Mouse (Mus musculus): Measurements from ENCODE around the gene Plekhh3.

The Plekhh3 gene

DNA sequence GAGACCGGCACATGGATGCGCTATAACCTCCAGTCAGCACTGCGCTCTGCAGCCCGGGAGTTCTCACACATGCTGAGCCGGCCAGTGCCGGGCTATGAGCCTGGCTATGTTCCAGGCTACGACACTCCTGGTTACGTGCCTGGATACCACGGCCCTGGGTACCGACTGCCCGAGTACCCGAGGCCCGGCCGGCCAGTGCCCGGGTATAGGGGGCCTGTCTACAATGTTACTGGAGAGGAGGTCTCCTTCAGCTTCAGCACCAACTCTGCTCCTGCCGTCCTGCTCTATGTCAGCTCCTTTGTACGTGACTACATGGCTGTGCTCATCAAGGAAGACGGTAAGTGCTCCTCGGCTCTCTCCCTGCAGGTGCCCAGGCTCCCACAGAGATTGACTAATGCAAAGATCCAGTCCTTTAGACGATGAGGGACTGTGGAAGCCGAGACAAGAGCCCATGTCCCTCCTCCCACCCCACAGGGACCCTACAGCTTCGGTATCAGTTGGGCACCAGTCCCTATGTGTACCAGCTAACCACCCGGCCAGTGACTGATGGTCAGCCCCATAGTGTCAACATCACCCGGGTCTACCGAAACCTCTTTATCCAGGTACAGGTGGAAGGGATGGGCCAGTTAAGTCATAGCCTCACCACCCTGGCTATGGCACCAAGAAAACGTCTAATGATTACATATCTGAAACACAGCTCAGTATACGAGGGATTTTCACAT lies 15.5 kb upstream of the Plekhh3 start:
- DNase-seq (ENCODE audit: low read depth, low spot score): no peak

DNA sequence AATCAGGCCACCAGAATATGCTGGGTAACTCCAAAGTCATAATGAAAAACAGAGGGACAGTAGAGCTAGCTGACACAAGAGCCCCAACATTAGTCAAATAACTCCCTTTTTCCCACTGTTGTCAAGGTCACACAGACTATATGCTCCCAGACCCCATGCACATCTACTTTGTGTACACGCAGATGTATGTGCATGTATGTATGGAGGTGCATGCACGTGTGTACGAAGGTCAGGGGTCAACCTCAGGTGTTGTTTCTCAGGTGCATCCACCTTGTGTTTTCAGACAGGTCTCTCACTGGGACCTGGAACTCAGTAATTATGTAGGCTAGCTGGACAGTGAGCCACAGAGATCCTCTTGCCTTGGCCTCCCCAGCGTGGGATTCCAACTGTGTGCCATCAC lies 14.3 kb upstream of the Plekhh3 start:
- no peak for DNase-seq (ENCODE audit: low read depth, low spot score)

DNA sequence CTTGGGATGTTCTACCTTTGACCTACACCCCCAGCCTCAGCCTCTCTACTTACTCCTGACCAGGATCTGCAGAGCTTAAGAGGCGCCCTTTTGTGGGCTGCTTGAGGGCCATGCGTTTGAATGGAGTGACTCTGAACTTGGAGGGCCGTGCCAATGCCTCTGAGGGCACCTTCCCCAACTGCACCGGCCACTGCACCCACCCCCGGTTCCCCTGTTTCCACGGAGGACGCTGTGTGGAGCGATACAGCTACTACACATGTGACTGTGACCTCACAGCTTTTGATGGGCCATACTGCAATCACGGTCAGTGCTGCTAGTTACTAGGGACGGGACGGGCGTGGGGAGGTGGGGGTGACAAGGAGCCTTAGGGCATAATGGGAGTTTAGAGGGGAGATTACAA lies 13.8 kb upstream of the Plekhh3 start:
- DNase-seq (ENCODE audit: low read depth, low spot score): no peak

DNA sequence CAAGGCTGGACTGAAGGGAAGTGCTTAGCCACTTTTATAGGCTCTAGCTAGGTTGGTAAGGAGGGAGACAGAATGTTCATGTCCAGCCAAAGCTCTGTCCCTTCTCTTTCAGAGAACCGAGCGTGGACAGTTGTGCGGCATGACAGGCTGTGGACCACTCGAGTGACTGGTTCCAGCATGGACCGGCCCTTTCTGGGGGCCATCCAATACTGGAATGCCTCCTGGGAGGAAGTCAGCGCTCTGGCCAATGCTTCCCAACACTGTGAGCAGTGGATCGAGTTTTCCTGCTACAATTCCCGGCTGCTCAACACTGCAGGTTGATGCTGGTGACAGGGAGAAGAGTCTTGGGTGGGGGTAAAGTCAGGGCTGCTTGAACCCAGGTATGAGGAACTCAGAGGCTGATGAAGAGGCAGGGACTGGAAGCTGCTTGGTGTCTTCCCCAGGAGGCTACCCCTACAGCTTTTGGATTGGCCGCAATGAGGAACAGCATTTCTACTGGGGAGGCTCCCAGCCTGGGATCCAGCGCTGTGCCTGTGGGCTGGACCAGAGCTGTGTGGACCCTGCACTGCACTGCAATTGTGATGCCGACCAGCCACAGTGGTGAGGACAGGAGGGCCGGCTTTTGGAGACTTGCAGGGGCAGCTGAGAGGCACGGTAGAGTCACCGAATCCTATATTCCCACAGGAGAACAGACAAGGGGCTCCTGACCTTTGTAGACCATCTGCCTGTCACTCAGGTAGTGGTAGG lies 11.8 kb upstream of the Plekhh3 start:
- DNase-seq (ENCODE audit: low read depth, low spot score): no peak

DNA sequence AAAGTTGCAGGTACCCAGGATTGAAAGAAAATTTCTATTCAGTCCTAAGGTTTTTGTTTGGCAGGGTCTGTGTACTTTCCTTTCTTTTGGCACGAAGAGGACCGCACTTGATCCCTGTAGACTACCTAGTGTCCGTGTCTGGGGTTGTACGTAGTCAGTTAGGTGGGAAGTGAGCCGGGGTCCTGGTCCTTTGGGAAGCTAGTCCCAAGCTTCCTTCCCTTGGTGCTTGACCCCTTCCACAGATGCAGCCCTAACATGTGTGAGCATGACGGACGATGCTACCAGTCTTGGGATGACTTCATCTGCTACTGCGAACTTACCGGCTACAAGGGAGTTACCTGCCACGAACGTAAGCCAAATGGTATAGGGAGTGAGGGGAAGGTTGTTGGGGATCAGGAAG lies 10.8 kb upstream of the Plekhh3 start:
- DNase-seq (ENCODE audit: low read depth, low spot score): no peak

DNA sequence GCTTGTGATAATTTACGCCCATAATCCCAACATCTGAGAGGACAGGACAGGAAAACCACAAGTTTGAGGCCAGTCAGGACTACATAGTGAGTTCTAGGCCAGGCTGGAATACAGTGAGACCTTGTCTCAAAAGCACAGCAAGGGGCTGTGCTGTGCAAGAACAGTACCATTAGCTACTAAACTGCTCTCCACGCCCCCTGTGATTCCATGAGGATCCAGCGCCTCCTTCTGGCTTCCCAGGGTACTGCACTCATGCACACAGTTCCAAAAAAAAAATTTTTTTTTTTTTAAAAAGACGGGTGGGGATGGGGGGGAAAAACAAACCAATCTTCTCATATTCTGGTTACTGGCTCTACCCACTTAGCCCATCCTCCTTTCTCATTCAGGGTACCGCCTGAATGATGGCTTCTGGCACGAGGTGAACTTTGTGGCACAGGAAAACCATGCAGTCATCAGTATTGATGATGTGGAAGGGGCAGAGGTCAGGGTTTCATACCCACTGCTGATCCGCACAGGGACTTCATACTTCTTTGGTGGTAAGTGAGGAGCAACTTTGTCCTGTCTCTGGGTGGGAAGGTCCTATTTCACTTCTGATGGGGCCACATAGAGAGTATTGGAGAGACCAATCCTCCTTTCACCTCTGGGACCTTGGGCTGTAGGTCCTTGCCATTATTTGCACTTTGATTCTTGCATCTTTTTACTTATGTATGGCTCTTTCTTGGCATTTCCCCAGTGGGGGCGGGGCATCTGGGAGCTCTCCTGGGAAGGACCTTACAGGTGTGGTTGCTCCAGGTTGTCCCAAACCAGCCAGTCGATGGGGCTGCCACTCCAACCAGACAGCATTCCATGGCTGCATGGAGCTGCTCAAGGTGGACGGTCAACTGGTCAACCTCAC lies 9.9 kb upstream of the Plekhh3 start:
- no peak for DNase-seq (ENCODE audit: low read depth, low spot score)

DNA sequence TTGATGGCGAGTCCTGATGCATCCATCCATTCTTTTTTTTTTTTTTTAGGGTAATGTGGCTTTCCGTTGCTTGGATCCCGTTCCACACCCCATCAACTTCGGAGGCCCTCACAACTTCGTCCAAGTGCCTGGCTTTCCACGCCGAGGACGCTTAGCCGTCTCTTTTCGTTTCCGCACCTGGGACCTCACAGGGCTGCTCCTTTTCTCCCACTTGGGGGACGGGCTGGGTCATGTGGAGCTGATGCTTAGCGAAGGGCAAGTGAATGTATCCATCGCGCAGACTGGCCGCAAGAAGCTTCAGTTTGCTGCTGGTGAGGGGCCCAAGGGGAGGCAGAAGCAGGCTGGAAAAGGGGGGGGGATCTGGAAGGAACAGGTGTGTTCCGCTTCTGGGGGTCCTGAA lies 9.1 kb upstream of the Plekhh3 start:
- DNase-seq (ENCODE audit: low read depth, low spot score): no peak

DNA sequence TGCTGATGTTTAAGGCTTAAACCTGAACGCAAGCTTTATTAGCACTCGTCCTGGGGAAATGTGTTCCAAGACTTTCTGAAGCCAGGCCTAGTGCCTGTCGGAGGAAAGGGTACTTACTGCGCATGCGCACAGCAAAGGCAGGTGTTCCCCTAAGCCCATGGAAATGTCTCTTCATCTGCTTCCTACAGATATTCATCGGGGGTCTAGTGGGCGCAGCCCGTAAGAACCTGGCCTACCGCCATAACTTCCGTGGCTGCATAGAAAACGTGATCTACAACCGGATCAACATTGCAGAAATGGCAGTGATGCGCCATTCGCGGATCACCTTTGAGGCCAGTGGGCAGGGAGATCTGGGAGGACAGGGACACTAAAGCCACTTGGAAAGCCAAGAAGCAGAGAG lies 8.2 kb upstream of the Plekhh3 start:
- no peak for DNase-seq (ENCODE audit: low read depth, low spot score)

DNA sequence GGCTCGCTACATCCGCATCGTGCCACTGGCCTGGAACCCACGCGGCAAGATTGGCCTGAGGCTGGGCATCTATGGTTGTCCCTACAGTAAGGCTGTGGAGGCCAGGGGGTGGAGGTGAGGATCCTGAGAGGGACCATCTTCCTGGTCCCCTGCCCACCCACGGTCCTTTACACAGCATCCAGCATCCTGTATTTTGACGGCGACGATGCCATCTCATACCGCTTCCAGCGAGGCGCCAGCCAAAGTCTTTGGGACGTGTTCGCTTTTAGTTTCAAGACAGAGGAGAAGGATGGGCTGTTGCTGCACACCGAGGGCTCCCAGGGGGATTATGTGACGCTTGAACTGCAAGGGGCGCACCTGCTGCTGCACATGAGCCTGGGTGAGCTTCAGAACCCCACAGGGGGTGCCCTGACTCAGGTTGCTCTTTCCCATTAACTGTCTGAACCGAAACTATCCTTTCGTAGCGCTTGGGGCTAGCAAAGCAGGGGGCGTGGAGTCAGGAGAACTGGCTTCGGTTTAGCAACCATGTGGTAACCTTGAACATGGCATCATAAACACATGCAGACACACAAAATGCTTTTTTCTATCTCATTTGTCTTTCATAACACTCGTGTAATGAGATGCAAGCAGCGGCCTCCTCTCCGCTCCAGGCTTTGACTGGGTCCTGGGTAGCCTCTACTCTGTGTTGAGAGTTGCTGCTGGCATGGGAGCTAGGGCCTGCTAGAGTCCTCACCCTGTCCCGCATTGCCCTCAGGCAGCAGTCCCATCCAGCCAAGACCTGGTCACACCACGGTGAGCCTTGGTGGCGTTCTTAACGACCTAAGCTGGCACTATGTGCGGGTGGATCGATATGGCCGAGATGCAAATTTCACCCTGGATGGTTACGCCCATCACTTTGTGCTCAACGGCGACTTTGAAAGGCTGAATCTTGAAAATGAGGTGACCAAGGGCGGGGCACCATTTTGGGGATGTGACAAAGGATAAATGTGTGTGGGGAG lies 7.2 kb upstream of the Plekhh3 start:
- DNase-seq (ENCODE audit: low read depth, low spot score): no peak

DNA sequence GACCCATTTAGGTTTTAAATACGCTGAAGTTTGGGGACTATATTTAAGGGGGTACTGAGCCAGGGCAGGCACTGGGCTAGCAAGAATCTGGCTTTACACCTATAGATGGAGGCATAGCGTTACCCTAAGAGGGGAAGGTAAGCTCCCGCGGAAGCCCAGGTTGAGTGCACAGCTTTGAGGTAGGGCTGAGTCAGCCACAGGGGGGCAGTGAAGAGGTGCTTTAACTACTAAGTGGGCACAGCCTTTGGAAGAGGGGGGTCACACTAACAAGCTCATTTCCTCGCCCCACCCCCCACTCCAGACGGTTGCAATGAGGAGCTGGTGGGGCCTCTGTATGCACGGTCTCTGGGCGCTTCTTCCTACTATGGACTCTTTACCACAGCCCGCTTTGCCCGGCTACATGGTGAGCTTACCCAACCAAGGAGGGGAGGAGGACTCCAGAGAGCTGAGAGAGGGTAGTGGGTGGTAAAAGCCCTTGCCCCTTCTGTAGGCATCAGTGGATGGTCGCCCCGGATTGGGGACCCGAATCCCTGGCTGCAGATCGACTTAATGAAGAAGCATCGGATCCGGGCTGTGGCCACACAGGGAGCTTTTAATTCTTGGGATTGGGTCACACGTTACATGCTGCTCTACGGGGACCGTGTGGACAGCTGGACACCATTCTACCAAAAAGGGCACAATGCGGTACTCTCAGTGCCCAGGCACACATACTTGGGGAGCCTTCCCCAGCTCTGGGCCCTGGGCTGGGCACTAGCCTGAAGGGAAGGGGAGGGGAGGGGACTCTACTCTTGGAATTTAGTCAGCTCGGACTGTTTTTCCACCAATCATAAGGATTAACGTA lies 6.0 kb upstream of the Plekhh3 start:
- no peak for DNase-seq (ENCODE audit: low read depth, low spot score)

DNA sequence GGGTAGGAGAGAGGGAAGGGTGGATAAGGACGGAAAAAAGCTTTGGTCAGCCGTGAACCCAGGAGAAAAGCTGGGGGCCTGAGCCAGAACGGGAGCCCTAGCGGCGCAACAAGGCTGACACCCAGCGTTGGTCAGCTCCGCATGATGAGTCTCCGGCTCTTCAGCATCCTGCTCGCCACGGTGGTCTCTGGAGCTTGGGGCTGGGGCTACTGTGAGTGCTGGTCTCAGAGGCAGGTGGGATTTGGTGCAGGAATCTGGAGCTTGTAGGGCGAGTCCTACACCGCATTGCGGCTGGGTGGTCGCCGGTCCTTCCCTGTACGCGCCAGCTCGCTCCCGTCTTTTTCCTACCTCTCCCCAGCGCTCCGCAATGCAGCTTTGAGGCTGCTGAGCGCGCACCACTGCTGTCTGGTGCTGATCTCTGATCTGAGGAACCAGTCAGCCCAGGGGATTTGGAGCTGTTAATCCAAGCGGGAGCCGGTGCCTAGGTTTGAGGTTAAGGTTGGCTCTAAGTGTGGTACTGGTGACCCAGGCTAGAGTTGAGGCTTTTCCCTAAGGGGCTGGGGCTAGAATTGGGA lies 5.1 kb upstream of the Plekhh3 start:
- no peak for DNase-seq (ENCODE audit: low read depth, low spot score)

DNA sequence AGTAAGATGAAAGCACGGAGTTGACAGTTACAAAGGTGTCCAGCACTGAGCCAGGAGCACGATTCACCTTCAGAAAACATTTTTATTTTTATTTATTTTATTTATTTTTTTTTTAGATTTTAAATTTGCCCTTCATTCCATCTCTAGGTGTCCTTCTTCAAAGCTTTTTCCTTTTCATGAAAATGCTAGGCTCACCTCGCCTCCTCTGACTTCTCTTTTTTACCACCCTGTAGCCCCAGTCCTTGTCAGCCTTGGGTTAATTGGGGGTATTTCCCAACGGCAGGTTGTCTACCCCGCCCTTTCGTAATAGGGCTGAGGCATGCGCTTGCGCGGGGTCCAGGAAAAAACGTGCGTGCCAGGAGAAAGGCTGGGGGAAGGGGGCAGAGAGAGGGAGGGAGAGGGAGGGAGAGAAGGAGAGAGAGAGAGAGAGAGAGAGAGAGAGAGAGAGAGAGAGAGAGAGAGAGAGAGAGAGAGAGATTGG lies 4.5 kb upstream of the Plekhh3 start:
- DNase-seq (ENCODE audit: low read depth, low spot score): no peak

DNA sequence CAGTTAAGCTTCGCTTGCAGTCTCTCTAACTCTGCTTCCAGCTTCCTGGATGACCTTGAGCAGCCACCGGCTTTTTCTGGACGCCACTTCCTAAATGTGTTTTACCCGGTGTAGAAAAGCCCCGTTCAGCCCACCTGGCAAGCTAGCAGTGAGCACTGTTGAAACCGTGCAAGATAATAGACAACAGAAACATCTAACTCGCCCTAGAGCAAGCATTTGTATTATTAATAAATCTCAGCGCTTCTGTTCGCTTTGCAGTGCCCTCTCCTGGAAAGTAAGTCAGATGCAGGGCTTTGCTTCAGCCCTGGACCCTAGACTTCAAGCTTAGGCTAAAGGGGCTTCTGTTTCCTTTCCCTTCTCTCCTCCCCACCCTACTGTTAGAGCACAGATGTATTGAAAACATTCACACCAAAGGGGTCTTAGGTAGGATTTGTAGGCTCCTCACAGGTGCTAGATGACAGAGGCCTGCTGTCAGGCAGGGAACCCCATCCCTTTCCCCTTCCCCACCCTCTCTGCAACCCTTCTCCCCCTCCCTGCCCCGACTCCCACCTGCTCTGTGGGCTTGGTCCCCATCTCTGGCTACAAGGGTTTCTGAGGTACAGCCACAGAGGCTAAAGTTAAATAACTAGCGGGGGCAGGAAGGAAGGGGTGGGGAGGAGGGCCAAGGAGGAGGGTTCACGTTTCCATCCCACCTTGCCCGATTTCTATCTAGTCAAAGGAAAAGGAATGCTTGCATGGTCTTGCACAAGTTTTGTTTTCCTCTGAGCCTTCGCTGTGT lies 3.9 kb upstream of the Plekhh3 start, which contains the start of gene Ccr10:
Gene Ccr10 (minus strand): TSS at position 593 of the 778 bp plus-strand sequence.
- no peak for DNase-seq (ENCODE audit: low read depth, low spot score)

DNA sequence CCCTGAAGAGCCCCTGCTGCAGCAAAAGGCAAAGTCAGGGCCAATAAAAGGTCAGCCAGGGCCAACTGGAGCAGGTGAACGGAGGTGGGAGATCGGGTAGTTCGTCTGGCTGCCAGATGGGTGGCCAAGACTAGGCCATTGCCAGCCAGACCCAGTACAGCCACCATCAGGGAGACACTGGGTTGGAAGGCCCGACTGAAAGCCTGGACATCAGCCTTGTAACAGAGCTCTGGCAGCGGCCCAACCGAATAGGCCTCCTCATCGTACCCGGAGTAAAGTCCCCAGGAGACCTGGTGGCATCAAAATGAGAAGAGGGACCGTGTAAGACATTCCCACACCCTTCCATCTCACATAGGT lies 3.2 kb upstream of the Plekhh3 start:
- no peak for DNase-seq (ENCODE audit: low read depth, low spot score)

DNA sequence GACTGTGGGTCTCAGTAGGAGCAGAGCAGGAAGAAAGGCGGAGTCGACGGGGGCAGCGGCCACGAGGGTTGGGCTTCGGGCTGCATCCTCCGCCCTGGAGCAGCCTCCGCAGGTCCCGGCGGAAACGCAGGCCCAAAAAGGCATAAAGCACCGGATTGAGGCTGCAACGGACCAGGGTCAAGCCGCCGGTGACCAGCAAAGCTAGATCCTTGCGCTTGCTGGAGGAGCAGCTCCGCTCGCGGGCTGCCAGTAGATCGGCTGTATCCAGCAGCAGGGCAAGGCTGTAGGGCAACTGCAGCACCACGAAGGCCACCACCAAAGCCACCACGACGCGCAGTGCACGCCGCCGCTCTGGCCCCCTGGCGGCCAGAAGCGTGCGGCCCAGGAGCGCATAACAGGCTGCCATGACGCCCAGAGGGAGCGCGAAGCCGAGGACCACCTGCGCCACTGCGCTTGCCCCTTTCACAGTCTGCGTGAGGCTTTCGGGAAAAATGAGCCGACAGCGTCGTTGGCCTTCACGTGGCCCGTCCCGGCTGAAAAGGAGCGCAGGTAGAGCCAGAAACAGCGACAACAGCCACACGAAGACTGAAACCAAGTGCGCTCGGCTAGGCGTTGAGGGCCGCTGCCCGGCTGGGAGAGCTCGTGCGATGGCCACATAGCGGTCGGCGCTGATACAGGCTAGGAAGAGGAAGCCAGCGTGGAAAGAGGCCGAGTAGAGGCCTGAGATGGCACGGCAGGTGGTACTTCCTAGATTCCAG lies 2.7 kb upstream of the Plekhh3 start:
- DNase-seq (ENCODE audit: low read depth, low spot score): no peak

DNA sequence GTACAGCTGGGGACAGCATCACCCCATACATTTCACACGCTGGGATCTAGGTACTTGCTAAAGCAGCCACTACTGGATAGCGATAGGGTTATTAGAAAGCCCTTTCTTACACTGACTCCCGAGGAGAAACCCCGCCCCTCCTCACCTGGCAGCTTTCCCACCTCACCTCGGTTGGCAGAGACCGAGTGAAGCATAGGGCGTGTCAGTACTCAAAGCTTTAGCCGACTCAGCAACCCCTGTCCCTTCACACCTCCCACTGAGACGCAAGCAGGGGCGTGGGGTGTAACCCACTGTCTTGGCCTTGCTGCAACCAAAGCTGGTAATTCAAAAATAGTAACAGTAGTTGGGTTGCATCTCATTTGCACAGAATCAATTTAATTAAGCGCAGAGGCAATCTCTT lies 2.0 kb upstream of the Plekhh3 start:
- no peak for DNase-seq (ENCODE audit: low read depth, low spot score)

DNA sequence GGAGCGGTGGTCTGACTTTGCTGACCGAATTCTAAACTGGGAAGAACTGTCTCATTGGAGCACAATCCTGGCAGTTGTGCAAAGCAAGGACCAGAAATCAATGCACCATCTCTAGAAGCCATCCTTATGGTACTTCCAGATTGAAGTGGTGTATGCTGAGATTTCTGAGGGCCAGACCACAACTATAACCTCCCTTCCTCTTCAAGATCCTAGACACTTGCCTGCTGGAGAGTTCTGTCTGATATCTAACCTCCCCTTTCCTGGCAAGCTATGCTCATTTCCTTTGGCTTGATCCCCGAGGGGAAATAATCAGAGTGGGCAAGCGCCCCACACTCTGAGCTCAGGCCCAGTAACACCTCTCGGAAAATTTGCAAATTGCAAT lies 1.3 kb upstream of the Plekhh3 start:
- DNase-seq (ENCODE audit: low read depth, low spot score): no peak

DNA sequence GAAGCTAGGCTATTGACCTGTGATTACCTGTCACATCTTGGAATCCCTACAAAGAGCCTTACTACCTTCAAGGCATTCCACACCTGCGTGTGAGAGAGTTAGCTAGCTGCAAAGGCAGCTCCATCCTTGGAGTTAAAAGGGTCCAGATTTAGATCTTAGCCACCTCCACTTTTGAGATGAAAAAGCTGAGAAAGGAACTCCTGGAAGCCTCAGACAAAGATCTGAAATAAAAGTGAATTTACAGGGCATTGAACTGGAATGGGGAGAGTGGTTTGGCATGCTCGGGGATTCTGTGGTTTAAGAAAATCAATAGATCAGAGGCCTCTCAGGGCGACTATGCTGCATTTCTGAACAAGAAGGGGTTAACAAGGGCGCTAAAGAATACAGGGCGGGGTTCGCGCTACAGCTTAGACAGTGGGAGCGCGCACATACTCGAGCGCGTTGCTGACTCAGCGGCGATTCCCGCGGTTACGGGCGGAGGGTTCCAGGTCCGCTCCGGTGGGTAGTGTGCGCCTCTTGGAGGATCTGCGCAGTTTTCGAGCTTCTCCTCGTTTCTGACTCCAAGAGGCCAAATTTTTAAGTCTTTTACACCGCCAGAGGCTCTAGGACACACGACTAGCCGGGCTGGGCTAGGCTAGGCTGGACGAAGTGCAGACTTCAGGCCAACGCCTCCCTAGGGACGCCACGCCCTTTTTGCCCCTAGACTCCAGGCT lies 726 bp upstream of the Plekhh3 start:
- DNase-seq (ENCODE audit: low read depth, low spot score): no peak
